Mouse (Mus musculus) bone marrow, adult 2 months (tissue): ENCODE results near the gene Nudt13.

ENCODE experiments used
- CTCF ChIP-seq: fragments of 200-500 bp; IDR thresholded peaks from 2 replicates; pipeline ENCODE4 v1.5.1; 2011; ENCODE audit warnings: low read length, control low read depth; ENCODE audit not compliant: control insufficient read depth, insufficient read depth
- POLR2A ChIP-seq: fragments of 200-500 bp; IDR thresholded peaks from 2 replicates; pipeline ENCODE4 v1.6.1; 2011; ENCODE audit warnings: low read depth, mild to moderate bottlenecking, control low read depth, low read length, borderline replicate concordance; ENCODE audit not compliant: control insufficient read depth

- TF ChIP-seq CTCF (no peak), POLR2A (no peak)
Measured at GRCm38 (mm10) chr14:20246811-20247266, 47.7 kb upstream of the Nudt13 start.
